Mouse (Mus musculus) lung, postnatal 0 days (tissue): Measurements from ENCODE around the gene Padi2. TPM values are rescaled to one million over a fixed set of nuclear protein-coding genes. Genes with fewer than 3 reads are reported as not detected.

Experiments used
- ATAC-seq: fragments of 200-750 bp; cut with Nextera tagmentation; 2 replicates; pipeline ENCODE4 v1.8.0; 2017; ENCODE audit warnings: moderate library complexity
- DNase-seq: peaks from one replicate; pipeline ENCODE4 v3.0.0-alpha.2; 2016; ENCODE audit warnings: low spot score
- H3K27ac ChIP-seq: fragments of 300-500 bp; sonication (generic); 2 replicates; pipeline ENCODE4 v1.5.1; 2014; ENCODE audit warnings: antibody characterized with exemption, mild to moderate bottlenecking, low read length, mixed read lengths
- H3K27me3 ChIP-seq: fragments of 300-500 bp; sonication (generic); replicated peaks from 2 replicates; pipeline ENCODE4 v1.6.1; 2014; ENCODE audit warnings: low read length, mixed read lengths; ENCODE audit not compliant: insufficient read depth
- H3K36me3 ChIP-seq: fragments of 300-500 bp; sonication (generic); 2 replicates; pipeline ENCODE4 v1.6.1; 2014; ENCODE audit warnings: low read length, mixed read lengths; ENCODE audit not compliant: insufficient read depth
- H3K4me1 ChIP-seq: fragments of 300-500 bp; sonication (generic); 2 replicates; pipeline ENCODE4 v1.6.1; 2014; ENCODE audit warnings: antibody characterized with exemption, low read depth, low read length, mixed read lengths; ENCODE audit not compliant: insufficient read depth
- H3K4me2 ChIP-seq: fragments of 300-500 bp; sonication (generic); replicated peaks from 2 replicates; pipeline ENCODE4 v1.6.1; 2014; ENCODE audit warnings: low read depth, mild to moderate bottlenecking, low read length, moderate library complexity, mixed read lengths
- H3K4me3 ChIP-seq: fragments of 300-500 bp; sonication (generic); 2 replicates; pipeline ENCODE4 v1.5.1; 2014; ENCODE audit warnings: low read depth, low read length
- H3K9ac ChIP-seq: fragments of 300-500 bp; sonication (generic); replicated peaks from 2 replicates; pipeline ENCODE4 v1.6.1; 2014; ENCODE audit warnings: low read depth, mild to moderate bottlenecking
- H3K9me3 ChIP-seq: fragments of 300-500 bp; sonication (generic); 2 replicates; pipeline ENCODE4 v1.6.1; 2016; ENCODE audit warnings: low read length, mixed read lengths
- CTCF ChIP-seq: IDR thresholded peaks from 2 replicates; pipeline ENCODE4 v1.5.1; 2016; ENCODE audit warnings: antibody characterized with exemption, mild to moderate bottlenecking
- EP300 ChIP-seq: IDR thresholded peaks from 2 replicates; pipeline ENCODE4 v1.6.1; 2016; ENCODE audit warnings: antibody characterized with exemption, mild to moderate bottlenecking, control low read depth
- WGBS: fragments of 180-500 bp; shearing (Covaris S2); extraction: QIAGEN DNeasy Blood & Tissue Kit; methylation state at CpG from one replicate; pipeline ENCODE4 v1.1.7; 2014; 5-methylcytosine and 5-hydroxymethylcytosine counted together
- polyA plus RNA-seq: library from polyadenylated mRNA; unstranded; fragments of >200 nt; fragmentation: Nextera tagmentation; extraction: Ambion mirVana; gene quantifications from 2 replicates; pipeline ENCODE4 v1.2.1, GENCODE M21; 2015

Gene Padi2
- polyA plus RNA-seq, 1 experiment from 2014 or later = 0.94 TPM

DNA sequence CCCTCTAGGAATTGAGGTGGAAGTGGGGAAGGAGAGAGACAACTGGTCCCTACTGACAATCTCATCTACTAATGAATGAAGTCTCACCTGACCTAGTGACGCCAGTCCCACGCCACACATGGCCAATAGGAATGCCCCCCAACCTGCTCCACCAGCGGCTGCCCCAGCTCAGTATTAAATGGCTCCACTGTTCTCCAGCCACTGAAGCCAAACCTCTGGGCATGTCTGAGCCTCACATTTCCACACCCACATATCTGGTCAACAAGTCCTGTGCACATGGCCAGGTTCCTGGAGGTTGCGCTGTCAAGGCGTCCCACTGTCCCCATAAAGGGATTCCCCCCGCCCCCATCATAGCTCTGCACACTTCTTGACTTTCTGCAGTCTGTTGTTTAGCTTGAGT lies 78.4 kb downstream of the Padi2 start:
- DNase-seq = no peak
- no peak overlapping the region for H3K27ac ChIP-seq
- peaks cover 9% of the 10 kb centered on the region; the same call in 1 of the 2 replicates for H3K4me1 ChIP-seq
- no peaks in the 10 kb centered on the region for H3K9me3 ChIP-seq
- H3K27me3 ChIP-seq = no peaks in the 10 kb centered on the region
- H3K9ac ChIP-seq = no peak overlapping the region
- no peak for ATAC-seq
- no peak overlapping the region for H3K4me2 ChIP-seq
- TF ChIP-seq CTCF (no peak), EP300 (no peak)
- H3K4me3 ChIP-seq = no peak overlapping the region
- peaks cover 4% of the 10 kb centered on the region; the same call in 1 of the 2 replicates for H3K36me3 ChIP-seq
- 69% methylated on average over 6 of the region's 6 CpGs for WGBS

DNA sequence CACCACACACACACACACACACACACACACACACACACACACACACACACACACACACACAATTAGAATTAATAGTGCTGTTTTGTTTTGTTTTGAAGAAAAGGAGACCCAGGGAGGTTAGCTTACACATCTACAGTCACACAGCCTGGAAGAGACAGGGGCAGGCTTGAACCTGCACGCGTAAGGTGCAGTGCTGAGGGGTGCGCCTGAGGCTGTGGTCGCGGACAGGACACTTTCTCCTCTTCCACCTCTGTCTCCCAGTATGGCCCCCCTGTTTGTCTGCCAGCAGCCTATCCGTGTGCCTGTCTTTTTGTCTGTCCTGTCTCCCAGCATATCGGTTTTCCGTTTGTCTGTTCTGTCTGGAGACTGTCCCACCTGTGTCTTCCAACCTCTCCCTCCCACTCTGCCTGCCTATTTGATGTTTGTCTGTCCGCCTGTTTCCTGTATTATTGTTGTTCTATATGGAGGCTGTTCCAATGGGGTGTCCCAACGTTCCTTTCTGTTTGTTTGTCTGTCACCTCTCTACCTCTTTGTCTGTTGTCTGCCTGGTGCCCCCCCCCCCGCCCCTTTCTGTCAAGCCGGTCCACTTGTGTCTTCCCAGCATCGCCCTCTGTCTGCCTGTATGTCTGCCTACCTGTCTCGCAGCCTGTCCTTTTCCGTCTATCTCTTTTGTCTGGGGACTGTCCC lies 80.0 kb downstream of the Padi2 start:
- Histone ChIP-seq H3K4me2 (peak overlapping the region; percentile 90), H3K9ac (no peak overlapping the region), H3K27ac (no peak overlapping the region), H3K27me3 (no peaks in the 10 kb centered on the region), H3K9me3 (no peaks in the 10 kb centered on the region), H3K4me1 (peaks cover 9% of the 10 kb centered on the region; the same call in 1 of the 2 replicates), H3K4me3 (peak overlapping the region; percentile 83), H3K36me3 (no peaks in the 10 kb centered on the region)
- DNase-seq (no peak), ATAC-seq (no peak)
- 26% methylated on average over 14 of the region's 15 CpGs for WGBS
- TF ChIP-seq CTCF (no peak), EP300 (no peak)

DNA sequence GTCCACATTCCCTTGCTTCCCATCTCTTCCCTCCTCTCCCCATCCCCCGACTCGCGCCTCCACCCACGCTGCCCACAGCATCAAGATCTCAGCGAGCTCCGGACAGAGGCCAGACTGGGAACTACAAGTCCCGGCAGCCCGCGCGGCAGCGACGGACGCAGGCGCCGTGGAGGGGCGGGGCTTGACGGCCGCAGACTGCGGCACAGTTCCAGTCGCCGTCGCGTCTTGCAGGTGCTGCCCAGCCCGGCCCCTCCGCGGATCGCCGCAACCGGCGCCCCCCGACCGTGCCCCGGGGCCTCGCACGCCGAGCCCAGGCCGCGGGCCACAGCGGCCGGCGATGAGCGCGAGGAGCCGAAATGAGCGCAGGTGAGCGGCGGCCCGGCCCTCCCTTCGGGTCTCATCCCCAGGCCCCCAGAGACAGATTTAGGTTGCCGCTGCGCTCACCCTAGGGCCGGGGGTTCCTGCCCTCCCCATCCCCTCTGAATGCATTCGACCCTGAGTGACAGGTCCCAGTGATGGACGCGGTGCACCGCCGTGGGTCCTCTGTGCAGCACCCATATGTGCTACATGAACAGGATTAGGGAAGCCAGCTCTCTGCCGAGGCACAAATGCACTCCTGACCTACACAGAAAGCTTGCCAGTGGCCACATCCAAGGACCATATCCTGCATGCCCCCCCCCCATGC lies 80.7 kb downstream of the Padi2 start, which contains the start of gene Atp13a2:
Gene Atp13a2 (plus strand): TSS at position 163 of the 685 bp plus-strand sequence.
- WGBS = 1% methylated on average over 52 of the region's 58 CpGs

GRCm38 (mm10) chr4:140987476-140987875 lies 81.3 kb downstream of the Padi2 start:
- Histone ChIP-seq H3K4me1 (peaks cover 9% of the 10 kb centered on the region; the same call in 1 of the 2 replicates), H3K36me3 (no peaks in the 10 kb centered on the region), H3K27me3 (no peaks in the 10 kb centered on the region), H3K9ac (0 out of 2 replicates have a peak overlapping the region, but pooled peaks have one; percentile 60), H3K4me3 (peak overlapping the region; percentile 83), H3K27ac (peak overlapping the region; percentile 49; the same call in 1 of the 2 replicates), H3K4me2 (peak overlapping the region; percentile 90), H3K9me3 (no peaks in the 10 kb centered on the region)
- 20% methylated on average over 7 of the region's 7 CpGs for WGBS
- DNase-seq = peak; percentile 21
- TF ChIP-seq CTCF = no peak
- no peak for TF ChIP-seq EP300
- ATAC-seq = peak; percentile 23

More for the DNA sequence above, 80.7 kb downstream of the Padi2 start, which contains the start of gene Atp13a2:
- peak; percentile 88 for ATAC-seq
- Histone ChIP-seq H3K9me3 (no peaks in the 10 kb centered on the region), H3K9ac (peak within 1 kb of the TSS; percentile 60), H3K36me3 (no peaks in the 10 kb centered on the region), H3K4me3 (peak within 1 kb of the TSS; percentile 83), H3K27ac (peak within 1 kb of the TSS; percentile 49; the same call in 1 of the 2 replicates), H3K27me3 (no peaks in the 10 kb centered on the region), H3K4me2 (peak within 1 kb of the TSS; percentile 90), H3K4me1 (peaks cover 9% of the 10 kb centered on the region; the same call in 1 of the 2 replicates)
- DNase-seq = peak; percentile 90
- TF ChIP-seq CTCF (peak; percentile 59), EP300 (no peak)

GRCm38 (mm10) chr4:140988706-140989290 lies 82.7 kb downstream of the Padi2 start:
- 62% methylated on average over 7 of the region's 7 CpGs for WGBS

DNA sequence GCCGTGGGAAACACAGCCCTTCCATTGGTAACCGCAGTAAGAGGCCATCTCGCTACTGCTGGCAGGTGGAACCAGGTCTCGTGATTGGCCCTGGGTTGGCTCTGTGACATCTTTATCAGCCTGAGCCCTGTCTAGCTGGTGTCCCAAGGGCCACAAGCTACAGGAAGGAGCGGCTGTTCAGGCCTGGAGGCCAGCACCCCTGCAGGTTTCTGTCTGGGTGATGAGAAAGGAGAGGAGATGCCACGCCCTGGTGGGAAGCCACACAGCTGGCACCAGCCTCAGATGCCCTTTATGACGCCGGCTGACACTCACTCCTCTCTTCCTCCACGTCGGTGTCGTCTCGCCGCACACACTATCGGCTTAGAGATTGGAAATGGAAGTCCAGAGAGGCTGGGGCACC lies 83.3 kb downstream of the Padi2 start:
- Histone ChIP-seq H3K27ac (no peak overlapping the region), H3K4me1 (peaks cover 5% of the 10 kb centered on the region; the same call in 1 of the 2 replicates), H3K9me3 (no peaks in the 10 kb centered on the region), H3K4me3 (no peak overlapping the region), H3K9ac (no peak overlapping the region), H3K4me2 (0 out of 2 replicates have a peak overlapping the region, but pooled peaks have one; percentile 14), H3K27me3 (no peaks in the 10 kb centered on the region), H3K36me3 (no peaks in the 10 kb centered on the region; the same call in 1 of the 2 replicates)
- no peak for DNase-seq
- WGBS = 91% methylated on average over 14 of the region's 14 CpGs
- ATAC-seq = no peak
- TF ChIP-seq EP300 (no peak), CTCF (no peak)

More at GRCm38 (mm10) chr4:140988706-140989290, 82.7 kb downstream of the Padi2 start:
- DNase-seq (peak; percentile 48), ATAC-seq (peak; percentile 18; the same call in 1 of the 2 replicates)
- Histone ChIP-seq H3K4me1 (peaks cover 5% of the 10 kb centered on the region; the same call in 1 of the 2 replicates), H3K27ac (no peak overlapping the region), H3K27me3 (no peaks in the 10 kb centered on the region), H3K4me2 (no peak overlapping the region), H3K36me3 (no peaks in the 10 kb centered on the region), H3K4me3 (no peak overlapping the region), H3K9ac (no peak overlapping the region), H3K9me3 (no peaks in the 10 kb centered on the region)
- no peak for TF ChIP-seq EP300
- TF ChIP-seq CTCF = no peak
